9 mouse cellular contexts compared by ENCODE assay signal in the genomic region with DNA sequence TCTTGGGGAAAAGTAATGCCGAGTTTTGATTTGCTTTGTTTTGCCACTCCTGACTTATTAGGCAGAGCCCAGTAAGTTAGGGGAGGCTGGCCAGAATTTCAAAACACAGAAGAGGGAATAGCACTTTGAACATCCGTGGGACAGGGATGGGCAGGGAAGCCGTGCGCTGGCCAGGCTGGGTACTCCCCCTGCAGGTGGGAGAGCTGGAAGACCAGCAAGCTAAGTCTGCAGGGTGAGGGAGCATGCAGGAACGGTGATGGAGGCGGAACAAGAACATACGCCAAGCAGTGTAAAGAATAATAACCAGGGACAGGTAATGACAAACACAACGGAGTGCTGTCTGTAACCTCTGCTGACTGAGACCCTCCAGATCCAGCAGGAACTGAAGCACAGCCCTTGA. TPM values are rescaled to one million over a fixed set of nuclear protein-coding genes. Genes with fewer than 3 reads are reported as not detected.
DNase-seq lines count a peak whose midpoint lies in the region; ATAC-seq lines count a peak whose summit lies in the region.
"Had no signal": no experiment of that assay in that cellular context is flagged by ENCODE, and none has a peak within 500 bp of the region (broad histone marks: within the 10 kb centered on the region; RNA-seq: fewer than 3 reads in every experiment).

No protein-coding gene starts in this region.

- no peaks in the 10 kb centered on the region for H3K9me3 ChIP-seq in forebrain, embryonic 11.5 days (ENCODE audit: control insufficient read depth, low read length)
- no peaks in the 10 kb centered on the region for H3K9me3 ChIP-seq in forebrain, embryonic 12.5 days
- no peaks in the 10 kb centered on the region for H3K9me3 ChIP-seq in midbrain, embryonic 10.5 days (replicated peaks)
- no peaks in the 10 kb centered on the region for H3K9me3 ChIP-seq in midbrain, embryonic 16.5 days (replicated peaks; ENCODE audit: control insufficient read depth, low read length, poor library complexity, severe bottlenecking)
- H3K9me3 ChIP-seq in midbrain, embryonic 13.5 days = no peaks in the 10 kb centered on the region
- H3K9me3 ChIP-seq: G1E had no signal

- H3K9ac ChIP-seq in forebrain, embryonic 11.5 days (ENCODE audit: low read length) = no peak overlapping the region
- no peak overlapping the region for H3K9ac ChIP-seq in forebrain, embryonic 12.5 days
- no peak overlapping the region for H3K9ac ChIP-seq in midbrain, embryonic 16.5 days (ENCODE audit: low read depth, low read length)
- no peak overlapping the region for H3K9ac ChIP-seq in midbrain, embryonic 13.5 days (replicated peaks)

- no peaks in the 10 kb centered on the region for H3K27me3 ChIP-seq in forebrain, embryonic 11.5 days (ENCODE audit: control insufficient read depth, insufficient read depth, low read length)
- H3K27me3 ChIP-seq in forebrain, embryonic 12.5 days = peaks cover 26% of the 10 kb centered on the region; the same call in 1 of the 2 replicates
- H3K27me3 ChIP-seq in midbrain, embryonic 10.5 days (ENCODE audit: low read depth, poor library complexity, severe bottlenecking) = peaks cover 17% of the 10 kb centered on the region; the same call in 1 of the 2 replicates
- no peaks in the 10 kb centered on the region for H3K27me3 ChIP-seq in midbrain, embryonic 16.5 days (ENCODE audit: control insufficient read depth, insufficient read depth, low read depth, low read length)
- peaks cover 6% of the 10 kb centered on the region; the same call in 1 of the 2 replicates for H3K27me3 ChIP-seq in midbrain, embryonic 13.5 days

- intact Hi-C loops in heart, postnatal 14 days (cut with DNase I) = no loop called here

- no peak overlapping the region for H3K27ac ChIP-seq in forebrain, embryonic 11.5 days (ENCODE audit: low read depth, low read length)
- H3K27ac ChIP-seq in forebrain, embryonic 12.5 days = no peak overlapping the region
- H3K27ac ChIP-seq in midbrain, embryonic 10.5 days (replicated peaks) = no peak overlapping the region
- no peak overlapping the region for H3K27ac ChIP-seq in midbrain, embryonic 16.5 days (ENCODE audit: low read length)
- H3K27ac ChIP-seq in midbrain, embryonic 13.5 days = no peak overlapping the region

- H3K4me2 ChIP-seq in forebrain, embryonic 11.5 days (ENCODE audit: low read depth, low read length, severe bottlenecking) = no peak overlapping the region
- H3K4me2 ChIP-seq in forebrain, embryonic 12.5 days = no peak overlapping the region
- no peak overlapping the region for H3K4me2 ChIP-seq in midbrain, embryonic 16.5 days (ENCODE audit: low read length)
- no peak overlapping the region for H3K4me2 ChIP-seq in midbrain, embryonic 13.5 days (replicated peaks)

- H3K36me3 ChIP-seq in forebrain, embryonic 11.5 days (ENCODE audit: control insufficient read depth, insufficient read depth, low read length) = no peaks in the 10 kb centered on the region
- no peaks in the 10 kb centered on the region for H3K36me3 ChIP-seq in forebrain, embryonic 12.5 days (replicated peaks)
- H3K36me3 ChIP-seq in midbrain, embryonic 10.5 days = no peaks in the 10 kb centered on the region
- H3K36me3 ChIP-seq in midbrain, embryonic 16.5 days (ENCODE audit: control insufficient read depth, insufficient read depth, low read length) = no peaks in the 10 kb centered on the region
- H3K36me3 ChIP-seq in midbrain, embryonic 13.5 days = no peaks in the 10 kb centered on the region
- H3K36me3 ChIP-seq: G1E had no signal

- 39% methylated on average over 8 of the region's 8 CpGs for WGBS in forebrain, embryonic 11.5 days
- 31% methylated on average over 8 of the region's 8 CpGs for WGBS in forebrain, embryonic 12.5 days
- 38% methylated on average over 8 of the region's 8 CpGs for WGBS in midbrain, embryonic 10.5 days
- WGBS in midbrain, embryonic 16.5 days = 36% methylated on average over 8 of the region's 8 CpGs
- WGBS in midbrain, embryonic 13.5 days = 38% methylated on average over 8 of the region's 8 CpGs

- no peaks in the 10 kb centered on the region for H3K4me1 ChIP-seq in forebrain, embryonic 11.5 days (replicated peaks; ENCODE audit: control insufficient read depth, insufficient read depth, low read length)
- H3K4me1 ChIP-seq in forebrain, embryonic 12.5 days = peaks cover 13% of the 10 kb centered on the region
- peaks cover 26% of the 10 kb centered on the region for H3K4me1 ChIP-seq in midbrain, embryonic 10.5 days
- H3K4me1 ChIP-seq in midbrain, embryonic 16.5 days (ENCODE audit: control insufficient read depth, insufficient read depth, low read length) = no peaks in the 10 kb centered on the region
- H3K4me1 ChIP-seq in midbrain, embryonic 13.5 days (replicated peaks) = peaks cover 6% of the 10 kb centered on the region

- no peak for ATAC-seq in forebrain, embryonic 11.5 days (replicated peaks; ENCODE audit: low FRiP score)
- ATAC-seq in forebrain, embryonic 12.5 days (ENCODE audit: low FRiP score) = no peak
- no peak for ATAC-seq in midbrain, embryonic 16.5 days
- peak; percentile 46; the same call in 1 of the 2 replicates for ATAC-seq in midbrain, embryonic 13.5 days

- H3K4me3 ChIP-seq in forebrain, embryonic 11.5 days (ENCODE audit: low read depth, low read length) = no peak overlapping the region
- H3K4me3 ChIP-seq in forebrain, embryonic 12.5 days (replicated peaks) = no peak overlapping the region
- no peak overlapping the region for H3K4me3 ChIP-seq in midbrain, embryonic 10.5 days
- H3K4me3 ChIP-seq in midbrain, embryonic 16.5 days (ENCODE audit: low read depth, low read length) = no peak overlapping the region
- H3K4me3 ChIP-seq in midbrain, embryonic 13.5 days (replicated peaks) = no peak overlapping the region

- peak; percentile 69 for DNase-seq in forebrain, embryonic 11.5 days (ENCODE audit: low spot score)
- peak; percentile 32 for DNase-seq in midbrain, embryonic 10.5 days (ENCODE audit: low spot score)
- DNase-seq in heart, postnatal 14 days = peak; percentile 42 to 58
- no peak for DNase-seq in urinary bladder, postnatal 25 days (ENCODE audit: low spot score)
- no peak for DNase-seq in left cerebral cortex, adult 18-20 months (ENCODE audit: low spot score in 2 of 2)

RNA-seq across cellular contexts. Expression of gene Vps8, which starts 55.5 kb away (rescaled TPM):
- polyA plus RNA-seq in forebrain, embryonic 11.5 days (2014; fragmentation: Nextera tagmentation; extraction: Ambion mirVana) = 25.5 and 25.9 TPM in 2 replicates
- 30.1 and 31.6 TPM in 2 replicates for polyA plus RNA-seq in forebrain, embryonic 12.5 days (2016; fragmentation: Nextera tagmentation; extraction: Ambion mirVana)
- 18.9 and 23.1 TPM in 2 replicates for polyA plus RNA-seq in midbrain, embryonic 10.5 days (2016; fragmentation: Nextera tagmentation; extraction: Ambion mirVana)
- polyA plus RNA-seq in midbrain, embryonic 16.5 days (2015; fragmentation: Nextera tagmentation; extraction: Ambion mirVana) = 41.2 and 44.1 TPM in 2 replicates
- 10 to 100 TPM; 17.5 to 18.9 TPM for total RNA-seq in heart, postnatal 14 days (2021)
- polyA plus RNA-seq in midbrain, embryonic 13.5 days (2015; fragmentation: Nextera tagmentation; extraction: Ambion mirVana) = 31.4 and 33.4 TPM in 2 replicates
- total RNA-seq in left cerebral cortex, adult 18-20 months (2021) = 10 to 100 TPM; 56.1 to 58.1 TPM

Comparison
In these comparisons a context has a peak if more than half of its experiments do, and no peak if none do; other contexts are left out.
1. DNase-seq: peak in forebrain, embryonic 11.5 days (single experiment), midbrain, embryonic 10.5 days (single experiment) and heart, postnatal 14 days (2 of 2); none in urinary bladder, postnatal 25 days (single experiment) and left cerebral cortex, adult 18-20 months (0 of 2).